Mouse (Mus musculus) intestine, embryonic 14.5 days (tissue): ENCODE data around the gene Col4a2. TPM values are rescaled to one million over a fixed set of nuclear protein-coding genes. Genes with fewer than 3 reads are reported as not detected.

Experiments used
- ATAC-seq: fragments of 200-750 bp; cut with Nextera tagmentation; replicated peaks from 2 replicates; pipeline ENCODE4 v1.8.0; 2017; ENCODE audit warnings: low read depth, moderate number of reproducible peaks, moderate TSS enrichment, moderate library complexity; ENCODE audit not compliant: low FRiP score, low TSS enrichment
- DNase-seq: peaks from one replicate; pipeline ENCODE4 v3.0.0-alpha.2; 2018; ENCODE audit warnings: low spot score
- H3K27ac ChIP-seq: fragments of 300-500 bp; sonication (generic); 2 replicates; pipeline ENCODE4 v1.5.1; 2014; ENCODE audit warnings: low read depth, mild to moderate bottlenecking, control low read depth
- H3K27me3 ChIP-seq: fragments of 300-500 bp; sonication (generic); replicated peaks from 2 replicates; pipeline ENCODE4 v1.6.1; 2014; ENCODE audit warnings: low read length, control low read depth; ENCODE audit not compliant: control insufficient read depth, insufficient read depth
- H3K36me3 ChIP-seq: fragments of 300-500 bp; sonication (generic); 2 replicates; pipeline ENCODE4 v1.6.1; 2014; ENCODE audit warnings: low read length, control low read depth; ENCODE audit not compliant: control insufficient read depth, insufficient read depth
- H3K4me1 ChIP-seq: fragments of 300-500 bp; sonication (generic); replicated peaks from 2 replicates; pipeline ENCODE4 v1.6.1; 2014; ENCODE audit warnings: low read length, control low read depth, mixed read lengths; ENCODE audit not compliant: control insufficient read depth, insufficient read depth
- H3K4me2 ChIP-seq: fragments of 300-500 bp; sonication (generic); 2 replicates; pipeline ENCODE4 v1.6.1; 2014; ENCODE audit warnings: low read length
- H3K4me3 ChIP-seq: fragments of 300-500 bp; sonication (generic); 2 replicates; pipeline ENCODE4 v1.5.1; 2014; ENCODE audit warnings: low read depth, low read length, control low read depth, mixed read lengths
- H3K9ac ChIP-seq: fragments of 300-500 bp; sonication (generic); 2 replicates; pipeline ENCODE4 v1.6.1; 2014; ENCODE audit warnings: mild to moderate bottlenecking, low read length
- H3K9me3 ChIP-seq: fragments of 300-500 bp; sonication (generic); 2 replicates; pipeline ENCODE4 v1.6.1; 2016; ENCODE audit warnings: low read length, control low read depth; ENCODE audit not compliant: control insufficient read depth
- WGBS: fragments of 180-500 bp; shearing (Covaris S2); extraction: QIAGEN DNeasy Blood & Tissue Kit; methylation state at CpG from one replicate; pipeline ENCODE4 v1.1.7; 2014; 5-methylcytosine and 5-hydroxymethylcytosine counted together
- polyA plus RNA-seq: library from polyadenylated mRNA; unstranded; fragments of >200 nt; fragmentation: Nextera tagmentation; extraction: Ambion mirVana; gene quantifications from 2 replicates; pipeline ENCODE4 v1.2.1, GENCODE M21; 2014

Col4a2 gene
- polyA plus RNA-seq, 1 experiment from 2014 or later = 58.4 TPM

- Histone ChIP-seq H3K27me3 (no peaks in the 10 kb centered on the region), H3K27ac (peak overlapping the region; percentile 88), H3K4me3 (peak overlapping the region; percentile 79), H3K9ac (peak overlapping the region; percentile 86), H3K4me1 (peaks cover 20% of the 10 kb centered on the region; the same call in 1 of the 2 replicates), H3K9me3 (no peaks in the 10 kb centered on the region), H3K4me2 (peak overlapping the region; percentile 72), H3K36me3 (0 out of 2 replicates have a peak, but pooled peaks cover 2% of the 10 kb centered on the region)
- 3% methylated on average over 34 of the region's 34 CpGs for WGBS
- DNase-seq (peak; percentile 86), ATAC-seq (peak; percentile 6)
Observed at GRCm38 (mm10) chr8:11311681-11312348, 790 bp upstream of the Col4a2 start.

GRCm38 (mm10) chr8:11313176-11314111, 839 bp downstream of the Col4a2 start:
- Histone ChIP-seq H3K4me2 (peak overlapping the region; percentile 72), H3K9ac (peak overlapping the region; percentile 86), H3K27ac (peak overlapping the region; percentile 88), H3K9me3 (no peaks in the 10 kb centered on the region), H3K36me3 (0 out of 2 replicates have a peak, but pooled peaks cover 4% of the 10 kb centered on the region), H3K4me3 (peak overlapping the region; percentile 79), H3K4me1 (peaks cover 17% of the 10 kb centered on the region; the same call in 1 of the 2 replicates), H3K27me3 (no peaks in the 10 kb centered on the region)
- 5% methylated on average over 45 of the region's 45 CpGs for WGBS
- peak; percentile 66 for DNase-seq
- ATAC-seq = 0 out of 2 replicates have a peak, but pooled peaks have one; percentile 37

DNA sequence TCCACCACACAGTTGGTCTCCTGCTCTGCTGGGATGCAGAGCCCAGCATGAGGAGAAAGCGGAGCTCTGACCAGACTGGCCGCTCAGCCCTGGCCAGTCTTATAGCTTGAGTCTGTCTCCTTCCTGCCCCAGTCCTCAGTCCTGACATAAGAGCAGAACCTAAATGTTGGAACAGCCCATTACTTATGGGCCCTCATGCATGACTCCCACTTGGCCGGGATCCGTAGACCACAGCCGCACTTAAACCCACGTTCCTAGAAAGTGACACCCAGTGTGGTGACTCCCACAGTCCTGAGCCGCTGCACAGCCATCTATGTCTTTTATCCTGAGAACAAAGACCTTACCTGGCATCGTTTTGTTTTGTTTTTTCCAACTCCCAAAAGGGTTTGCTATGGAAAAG, 2.0 kb downstream of the Col4a2 start:
- Histone ChIP-seq H3K4me1 (peaks cover 6% of the 10 kb centered on the region; the same call in 1 of the 2 replicates), H3K9me3 (no peaks in the 10 kb centered on the region), H3K27me3 (no peaks in the 10 kb centered on the region), H3K9ac (no peak overlapping the region), H3K4me2 (peak overlapping the region; percentile 72), H3K27ac (no peak overlapping the region), H3K36me3 (0 out of 2 replicates have a peak, but pooled peaks cover 4% of the 10 kb centered on the region), H3K4me3 (peak overlapping the region; percentile 79; the same call in 1 of the 2 replicates)
- WGBS = 86% methylated on average over 8 of the region's 8 CpGs
- ATAC-seq = no peak
- no peak for DNase-seq

DNA sequence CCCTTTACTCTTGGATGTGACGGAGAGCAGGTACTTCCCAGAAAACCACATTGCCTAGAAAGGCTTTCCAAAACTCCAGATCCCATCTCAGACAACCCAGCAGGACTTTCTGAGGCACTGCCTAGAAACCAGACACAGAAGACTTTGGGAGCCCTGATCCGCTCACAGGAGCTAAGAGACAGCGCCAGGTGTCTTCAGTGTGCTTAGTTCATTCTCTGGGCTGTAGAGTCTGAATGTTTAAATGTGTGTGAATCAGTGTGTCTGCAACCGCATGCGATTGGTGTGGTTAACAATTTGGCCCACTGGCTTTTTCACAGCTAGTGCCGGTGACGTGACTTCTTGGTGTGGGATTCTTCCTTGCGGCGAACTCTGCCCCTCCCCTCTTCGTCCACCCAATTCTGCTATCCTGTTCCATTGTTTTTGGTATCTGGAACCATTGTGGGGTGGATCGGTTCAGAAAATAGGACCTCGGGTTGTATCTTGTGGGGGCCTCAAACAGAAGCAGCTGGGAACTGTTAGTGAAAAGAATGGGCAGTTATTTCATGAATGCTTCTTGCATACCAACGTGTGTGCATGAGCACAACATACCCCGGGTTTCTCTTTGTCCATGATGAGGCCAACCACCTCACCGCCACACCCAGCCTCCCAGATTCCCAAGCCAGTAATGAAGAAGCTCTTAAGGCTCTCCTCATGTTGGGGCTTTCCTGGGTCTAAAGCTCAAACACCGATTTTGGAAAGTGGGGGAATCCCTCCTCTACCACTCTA, 2.8 kb downstream of the Col4a2 start:
- H3K4me3 ChIP-seq = 0 out of 2 replicates have a peak overlapping the region, but pooled peaks have one; percentile 79
- H3K9me3 ChIP-seq = no peaks in the 10 kb centered on the region
- DNase-seq (no peak), ATAC-seq (no peak)
- 0 out of 2 replicates have a peak, but pooled peaks cover 4% of the 10 kb centered on the region for H3K36me3 ChIP-seq
- no peak overlapping the region for H3K27ac ChIP-seq
- no peaks in the 10 kb centered on the region for H3K27me3 ChIP-seq
- WGBS = 81% methylated on average over 16 of the region's 16 CpGs
- no peak overlapping the region for H3K9ac ChIP-seq
- H3K4me2 ChIP-seq = no peak overlapping the region
- H3K4me1 ChIP-seq = no peaks in the 10 kb centered on the region; the same call in 1 of the 2 replicates

GRCm38 (mm10) chr8:11316118-11316517, 3.5 kb downstream of the Col4a2 start:
- H3K9me3 ChIP-seq = no peaks in the 10 kb centered on the region
- H3K4me1 ChIP-seq = no peaks in the 10 kb centered on the region; the same call in 1 of the 2 replicates
- ATAC-seq = no peak
- DNase-seq = no peak
- H3K9ac ChIP-seq = no peak overlapping the region
- H3K27ac ChIP-seq = no peak overlapping the region
- no peak overlapping the region for H3K4me3 ChIP-seq
- H3K4me2 ChIP-seq = no peak overlapping the region
- WGBS = 87% methylated on average over 6 of the region's 6 CpGs
- no peaks in the 10 kb centered on the region for H3K27me3 ChIP-seq
- H3K36me3 ChIP-seq = 0 out of 2 replicates have a peak, but pooled peaks cover 4% of the 10 kb centered on the region

- Histone ChIP-seq H3K36me3 (0 out of 2 replicates have a peak, but pooled peaks cover 4% of the 10 kb centered on the region), H3K9ac (no peak overlapping the region), H3K27me3 (no peaks in the 10 kb centered on the region), H3K9me3 (no peaks in the 10 kb centered on the region), H3K4me3 (no peak overlapping the region), H3K4me1 (no peaks in the 10 kb centered on the region), H3K4me2 (no peak overlapping the region), H3K27ac (no peak overlapping the region)
- ATAC-seq (no peak), DNase-seq (no peak)
- WGBS = 82% methylated on average over 11 of the region's 11 CpGs
Observed at GRCm38 (mm10) chr8:11319405-11319804, 6.8 kb downstream of the Col4a2 start.

DNA sequence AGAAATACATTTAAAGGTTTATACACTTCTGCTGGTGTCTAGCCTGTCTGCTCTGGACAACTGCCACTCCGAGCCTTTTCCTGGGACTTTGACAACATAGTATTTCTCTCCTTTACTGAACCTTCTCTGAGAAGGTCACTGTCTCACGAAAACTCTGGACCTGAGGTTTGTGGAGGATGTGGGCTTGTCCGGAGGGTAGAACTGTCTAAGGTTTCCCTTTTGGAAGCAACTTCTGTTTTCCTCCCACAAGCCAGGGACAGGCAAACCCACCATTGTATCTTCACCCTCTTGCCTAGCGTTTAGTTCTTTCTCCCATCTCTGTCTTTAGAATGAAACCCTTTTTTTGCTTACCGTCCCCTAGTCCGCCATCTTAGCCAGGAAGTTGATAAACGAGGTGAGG, 9.2 kb downstream of the Col4a2 start:
- H3K4me2 ChIP-seq = no peak overlapping the region
- no peak overlapping the region for H3K9ac ChIP-seq
- DNase-seq = no peak
- ATAC-seq = no peak
- 90% methylated on average over 7 of the region's 7 CpGs for WGBS
- no peaks in the 10 kb centered on the region for H3K27me3 ChIP-seq
- no peaks in the 10 kb centered on the region for H3K9me3 ChIP-seq
- no peak overlapping the region for H3K27ac ChIP-seq
- H3K4me1 ChIP-seq = 0 out of 2 replicates have a peak, but pooled peaks cover 2% of the 10 kb centered on the region
- 0 out of 2 replicates have a peak, but pooled peaks cover 2% of the 10 kb centered on the region for H3K36me3 ChIP-seq
- H3K4me3 ChIP-seq = no peak overlapping the region
